Mouse (Mus musculus): ENCODE measurements around the gene Hras.

DNA sequence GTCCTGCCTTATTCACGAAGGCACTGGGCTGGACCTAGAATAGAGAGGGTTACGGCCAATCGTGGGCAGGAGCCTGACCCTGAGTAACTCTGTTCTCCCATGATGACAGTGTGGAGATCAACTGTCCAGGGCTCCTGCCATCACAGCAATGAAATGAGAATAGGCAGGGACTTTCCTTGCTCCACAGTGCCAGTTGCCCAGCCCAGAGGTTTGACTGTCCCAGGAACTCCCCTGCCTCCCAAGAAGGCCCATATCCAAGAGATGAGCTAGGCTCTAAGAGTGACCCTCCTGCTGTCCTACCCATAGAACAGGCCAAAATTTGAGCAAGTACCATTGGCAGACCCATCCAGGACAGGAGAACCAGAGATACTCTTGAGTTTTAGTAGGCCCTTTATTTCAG, 5.1 kb downstream of the Hras start:
- TF ChIP-seq GATA1 (IDR thresholded peaks at IDR 0.05; ENCODE audit: borderline replicate concordance, low read length) = no peak
- no peak for TF ChIP-seq FLI1 (IDR thresholded peaks at IDR 0.05; ENCODE audit: low read length)
